Mouse (Mus musculus) cortical plate, adult 2 months (tissue): Measurements from ENCODE around the gene Armc6. TPM values are rescaled to one million over a fixed set of nuclear protein-coding genes. Genes with fewer than 3 reads are reported as not detected.

ENCODE experiments used
- H3K27ac ChIP-seq: fragments of 200-500 bp; 2 replicates; pipeline ENCODE4 v1.5.1; 2012; ENCODE audit warnings: low read length, control low read depth, inconsistent platforms; ENCODE audit not compliant: insufficient read depth
- H3K4me1 ChIP-seq: fragments of 200-500 bp; 2 replicates; pipeline ENCODE4 v1.6.1; 2011; ENCODE audit warnings: low read length; ENCODE audit not compliant: control insufficient read depth, insufficient read depth
- H3K4me3 ChIP-seq: fragments of 200-500 bp; 2 replicates; pipeline ENCODE4 v1.5.1; 2011; ENCODE audit warnings: mild to moderate bottlenecking, low read length, control low read depth; ENCODE audit not compliant: insufficient read depth
- CTCF ChIP-seq: fragments of 200-500 bp; IDR thresholded peaks from 2 replicates; pipeline ENCODE4 v1.5.1; 2011; ENCODE audit warnings: mild to moderate bottlenecking, control low read depth, low read length; ENCODE audit not compliant: insufficient read depth; ENCODE audit errors: extremely low read depth
- POLR2A ChIP-seq: fragments of 200-500 bp; IDR thresholded peaks from 2 replicates; pipeline ENCODE4 v1.6.1; 2011; ENCODE audit warnings: mild to moderate bottlenecking, low read length, control low read depth; ENCODE audit not compliant: insufficient read depth; ENCODE audit errors: extremely low read depth
- polyA plus RNA-seq: library from polyadenylated mRNA; depleted of rRNA; stranded (reverse); fragments of >200 nt; gene quantifications from 2 replicates; pipeline ENCODE4 v1.2.3, GENCODE M21; 2012; rRNA removed

Armc6 gene
- polyA plus RNA-seq, 1 experiment = 55.9 TPM

GRCm38 (mm10) chr8:70181903-70182252 is 52.4 kb downstream of the Armc6 start:
- Histone ChIP-seq H3K27ac (no peak overlapping the region), H3K4me1 (no peaks in the 10 kb centered on the region), H3K4me3 (no peak overlapping the region)
- TF ChIP-seq CTCF (no peak), POLR2A (no peak)

DNA sequence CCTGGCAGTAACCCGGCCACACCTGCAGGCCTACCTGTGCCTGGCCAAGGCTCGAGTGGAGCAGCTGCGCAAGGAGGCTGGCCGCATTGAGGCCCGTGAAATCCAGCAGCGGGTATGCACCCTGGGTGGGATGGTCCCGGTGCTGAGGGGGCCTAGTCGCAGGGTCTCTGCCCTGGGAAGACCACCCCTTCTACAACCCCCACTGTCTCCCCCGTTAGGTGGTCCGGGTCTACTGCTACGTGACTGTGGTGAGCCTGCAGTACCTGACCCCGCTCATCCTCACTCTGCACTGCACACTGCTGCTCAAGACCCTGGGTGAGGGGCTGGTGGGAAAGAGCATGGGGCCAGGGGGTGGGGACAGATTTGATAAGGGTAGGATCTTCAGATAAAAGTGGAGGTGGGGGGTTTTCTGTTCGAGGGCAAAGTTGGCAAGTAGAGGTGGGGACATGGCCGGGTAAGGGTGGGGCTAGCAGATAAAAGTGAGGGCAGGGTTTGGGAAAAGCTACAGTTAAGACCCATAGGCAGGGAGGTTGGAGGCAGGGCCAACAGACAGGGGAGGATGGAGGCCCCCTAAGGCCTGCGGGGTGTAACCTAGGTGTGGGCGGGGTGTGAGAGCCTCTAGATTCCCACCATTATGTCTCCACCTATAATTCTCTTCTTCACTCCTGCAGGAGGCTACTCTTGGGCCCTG is 52.9 kb downstream of the Armc6 start:
- Histone ChIP-seq H3K27ac (no peak overlapping the region), H3K4me3 (no peak overlapping the region), H3K4me1 (no peaks in the 10 kb centered on the region)
- TF ChIP-seq POLR2A (no peak), CTCF (no peak)

DNA sequence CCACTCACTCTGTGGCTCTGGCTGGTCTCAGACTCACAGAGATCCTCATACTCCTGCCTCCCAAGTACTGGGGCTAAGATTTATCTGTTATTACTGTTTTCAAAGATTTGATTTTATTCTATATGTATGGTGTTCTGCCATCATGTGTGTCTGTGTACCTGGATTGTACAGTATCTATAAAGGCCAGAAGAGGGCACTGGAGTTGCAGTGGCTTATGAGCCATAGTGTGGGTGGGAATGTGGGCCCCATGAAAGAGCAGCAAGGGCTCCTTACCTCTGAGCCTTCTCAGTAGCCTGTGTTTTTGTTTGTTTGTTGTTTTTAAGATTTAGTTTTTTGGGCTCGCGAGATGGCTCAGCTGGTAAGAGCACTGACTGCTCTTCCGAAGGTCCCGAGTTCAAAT is 55.2 kb downstream of the Armc6 start:
- Histone ChIP-seq H3K4me1 (0 out of 2 replicates have a peak, but pooled peaks cover 2% of the 10 kb centered on the region), H3K27ac (no peak overlapping the region), H3K4me3 (no peak overlapping the region)
- TF ChIP-seq CTCF (peak; percentile 27; the same call in 1 of the 2 replicates), POLR2A (no peak)

- peaks cover 2% of the 10 kb centered on the region; the same call in 1 of the 2 replicates for H3K4me1 ChIP-seq
- no peak for TF ChIP-seq POLR2A
- no peak for TF ChIP-seq CTCF
- H3K27ac ChIP-seq = no peak overlapping the region
- H3K4me3 ChIP-seq = no peak overlapping the region
Observed at GRCm38 (mm10) chr8:70178231-70178630, 56.0 kb downstream of the Armc6 start.

DNA sequence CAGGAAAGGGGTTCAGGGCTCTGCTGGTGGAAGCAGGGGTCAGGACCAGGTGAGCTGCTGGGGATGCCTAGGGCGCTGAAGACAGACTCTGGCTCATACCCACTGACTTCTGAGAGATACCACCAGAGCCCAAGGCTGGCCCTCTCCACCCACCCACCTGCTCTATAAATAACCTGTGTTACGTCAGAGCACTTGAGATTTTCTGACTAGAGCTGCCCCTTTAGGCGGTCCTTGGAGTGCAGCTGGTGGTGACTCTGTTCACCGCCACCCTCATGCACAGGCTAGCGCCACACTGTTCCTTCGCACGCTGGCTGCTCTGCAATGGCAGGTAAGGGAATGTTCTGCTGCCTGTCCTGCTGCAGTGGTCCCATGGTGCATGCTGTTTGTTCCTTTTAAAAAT is 60.2 kb downstream of the Armc6 start:
- no peak for TF ChIP-seq CTCF
- no peak for TF ChIP-seq POLR2A
- H3K4me1 ChIP-seq = peaks cover 2% of the 10 kb centered on the region; the same call in 1 of the 2 replicates
- peak overlapping the region; percentile 17; the same call in 1 of the 2 replicates for H3K4me3 ChIP-seq
- H3K27ac ChIP-seq = no peak overlapping the region

DNA sequence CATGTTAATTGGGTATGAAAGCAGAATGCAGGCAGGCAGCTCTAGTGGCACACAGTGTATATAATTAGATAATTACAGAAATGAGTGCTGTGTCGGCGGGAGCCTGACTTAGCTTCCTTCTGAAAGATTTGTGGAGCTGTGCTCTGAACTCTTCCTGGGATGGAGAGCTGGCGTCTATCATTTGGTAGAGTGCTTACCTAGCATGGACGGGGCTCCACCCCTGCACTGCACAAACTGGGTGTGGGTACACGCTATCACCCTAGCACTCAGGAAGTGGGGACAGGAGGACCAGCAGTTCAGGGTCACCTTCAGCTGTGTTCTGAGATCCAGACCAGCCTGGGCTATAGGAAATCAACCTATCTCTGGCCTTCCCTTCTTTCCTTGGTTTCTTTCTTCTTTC is 60.9 kb downstream of the Armc6 start:
- H3K4me1 ChIP-seq = peaks cover 2% of the 10 kb centered on the region; the same call in 1 of the 2 replicates
- TF ChIP-seq POLR2A (no peak), CTCF (no peak)
- no peak overlapping the region for H3K27ac ChIP-seq
- no peak overlapping the region; the same call in 1 of the 2 replicates for H3K4me3 ChIP-seq

- Histone ChIP-seq H3K27ac (no peak within 1 kb of the TSS), H3K4me1 (peaks cover 2% of the 10 kb centered on the region; the same call in 1 of the 2 replicates), H3K4me3 (peak within 1 kb of the TSS; percentile 63)
- peak; percentile 92 for TF ChIP-seq POLR2A
- no peak for TF ChIP-seq CTCF
Observed at GRCm38 (mm10) chr8:70172043-70172681, 62.1 kb downstream of the Armc6 start, which contains the start of gene Tmem161a. Tmem161a (plus strand) TSS chr8:70172356.

- TF ChIP-seq POLR2A (no peak), CTCF (no peak)
- no peak overlapping the region for H3K27ac ChIP-seq
- H3K4me3 ChIP-seq = no peak overlapping the region
- H3K4me1 ChIP-seq = peaks cover 2% of the 10 kb centered on the region; the same call in 1 of the 2 replicates
Observed at GRCm38 (mm10) chr8:70171240-70171639, 63.0 kb downstream of the Armc6 start.

GRCm38 (mm10) chr8:70170748-70171147 is 63.5 kb downstream of the Armc6 start:
- Histone ChIP-seq H3K4me3 (no peak overlapping the region), H3K27ac (no peak overlapping the region), H3K4me1 (peaks cover 2% of the 10 kb centered on the region; the same call in 1 of the 2 replicates)
- TF ChIP-seq CTCF (no peak), POLR2A (no peak)

Other genes starting within 250 kb of the Armc6 start
- gene Gatad2a, start 238.1 kb downstream of the Armc6 start, polyA plus RNA-seq = 21.1 and 24.3 TPM in 2 replicates
- gene Mau2, start 191.7 kb downstream of the Armc6 start, polyA plus RNA-seq = 80.5 and 86.1 TPM in 2 replicates
- 34.5 and 37.4 TPM in 2 replicates for gene Sugp1, start 191.7 kb downstream of the Armc6 start, polyA plus RNA-seq
- 4.8 and 6.4 TPM in 2 replicates for gene Tm6sf2, start 161.5 kb downstream of the Armc6 start, polyA plus RNA-seq
- gene Hapln4, start 151.0 kb downstream of the Armc6 start, polyA plus RNA-seq = 65.4 and 69.9 TPM in 2 replicates
- gene Ncan, start 113.6 kb downstream of the Armc6 start, polyA plus RNA-seq = 79.0 and 82.5 TPM in 2 replicates
- 22.5 and 25.2 TPM in 2 replicates for gene Nr2c2ap, start 103.1 kb downstream of the Armc6 start, polyA plus RNA-seq
- 18.0 and 18.5 TPM in 2 replicates for gene Rfxank, start 95.3 kb downstream of the Armc6 start, polyA plus RNA-seq
- gene Borcs8, start 95.0 kb downstream of the Armc6 start, polyA plus RNA-seq = 107 and 108 TPM in 2 replicates
- gene Mef2b, start 94.8 kb downstream of the Armc6 start, polyA plus RNA-seq = 0.17 and 0.19 TPM in 2 replicates
- gene Tmem161a, start 62.1 kb downstream of the Armc6 start, polyA plus RNA-seq = 55.9 and 74.3 TPM in 2 replicates
- gene Slc25a42, start 22.2 kb downstream of the Armc6 start, polyA plus RNA-seq = 55.9 and 56.8 TPM in 2 replicates
- gene Sugp2, start 240 bp downstream of the Armc6 start, polyA plus RNA-seq = 105 and 121 TPM in 2 replicates
- 11.6 and 22.6 TPM in 2 replicates for gene Homer3, start 48.4 kb upstream of the Armc6 start, polyA plus RNA-seq
- gene Ddx49, start 68.0 kb upstream of the Armc6 start, polyA plus RNA-seq = 48.4 and 52.2 TPM in 2 replicates
- gene Cope, start 68.1 kb upstream of the Armc6 start, polyA plus RNA-seq = 232 and 238 TPM in 2 replicates
- gene Cers1, start 81.3 kb upstream of the Armc6 start, polyA plus RNA-seq = 79.8 and 84.8 TPM in 2 replicates
- 41.4 and 42.7 TPM in 2 replicates for gene Gdf1, start 95.4 kb upstream of the Armc6 start, polyA plus RNA-seq
- 23.8 TPM in 2 replicates for gene Upf1, start 118.8 kb upstream of the Armc6 start, polyA plus RNA-seq
- 0.19 and 0.36 TPM in 2 replicates for gene Comp, start 139.1 kb upstream of the Armc6 start, polyA plus RNA-seq
- gene Crtc1, start 205.1 kb upstream of the Armc6 start, polyA plus RNA-seq = 113 and 115 TPM in 2 replicates
- gene Klhl26, start 242.5 kb upstream of the Armc6 start, polyA plus RNA-seq = 66.9 and 70.9 TPM in 2 replicates